Mouse (Mus musculus): ENCODE data around the gene Map3k5.

The Map3k5 gene

GRCm38 (mm10) chr10:20107031-20107430, 172.8 kb downstream of the Map3k5 start:
- DNase-seq (ENCODE audit: low spot score) = no peak

- DNase-seq (ENCODE audit: low spot score) = no peak
Measured at GRCm38 (mm10) chr10:20111508-20111907, 177.2 kb downstream of the Map3k5 start.

GRCm38 (mm10) chr10:20112026-20112973, 178.0 kb downstream of the Map3k5 start:
- no peak for DNase-seq (ENCODE audit: low spot score)

- DNase-seq (ENCODE audit: low spot score) = no peak
Measured at GRCm38 (mm10) chr10:20119504-20120425, 185.5 kb downstream of the Map3k5 start.

GRCm38 (mm10) chr10:20121981-20122380, 187.7 kb downstream of the Map3k5 start:
- DNase-seq (ENCODE audit: low spot score) = no peak

GRCm38 (mm10) chr10:20123401-20123800, 189.1 kb downstream of the Map3k5 start:
- peak; percentile 83 for DNase-seq (ENCODE audit: low spot score)

GRCm38 (mm10) chr10:20124576-20124975, 190.3 kb downstream of the Map3k5 start:
- no peak for DNase-seq (ENCODE audit: low spot score)

GRCm38 (mm10) chr10:20125226-20125625, 191.0 kb downstream of the Map3k5 start:
- peak; percentile 86 for DNase-seq (ENCODE audit: low spot score)

- DNase-seq (ENCODE audit: low spot score) = no peak
Measured at GRCm38 (mm10) chr10:20132933-20133652, 198.8 kb downstream of the Map3k5 start.

GRCm38 (mm10) chr10:20135350-20136058, 201.2 kb downstream of the Map3k5 start:
- peak; percentile 57 for DNase-seq (ENCODE audit: low spot score)

GRCm38 (mm10) chr10:20136505-20136904, 202.2 kb downstream of the Map3k5 start:
- DNase-seq (ENCODE audit: low spot score) = no peak

- DNase-seq (ENCODE audit: low spot score) = no peak
Measured at GRCm38 (mm10) chr10:20141376-20141775, 207.1 kb downstream of the Map3k5 start.

GRCm38 (mm10) chr10:20148130-20148772, 214.0 kb downstream of the Map3k5 start, which contains the start of gene Map7:
Gene Map7 (plus strand): TSS chr10:20148471.
- no peak for DNase-seq (ENCODE audit: low spot score)

- no peak for DNase-seq (ENCODE audit: low spot score)
Measured at GRCm38 (mm10) chr10:20148773-20149120, 214.5 kb downstream of the Map3k5 start.

- DNase-seq (ENCODE audit: low spot score) = no peak
Measured at GRCm38 (mm10) chr10:20149121-20149834, 215.0 kb downstream of the Map3k5 start.

- DNase-seq (ENCODE audit: low spot score) = no peak
Measured at GRCm38 (mm10) chr10:20149835-20150355, 215.6 kb downstream of the Map3k5 start.

GRCm38 (mm10) chr10:20152131-20152530, 217.9 kb downstream of the Map3k5 start:
- DNase-seq (ENCODE audit: low spot score) = no peak

GRCm38 (mm10) chr10:20153507-20153906, 219.2 kb downstream of the Map3k5 start:
- no peak for DNase-seq (ENCODE audit: low spot score)

- no peak for DNase-seq (ENCODE audit: low spot score)
Measured at GRCm38 (mm10) chr10:20155401-20155800, 221.1 kb downstream of the Map3k5 start.

Data from MN1 (cell line).